Mouse (Mus musculus) midbrain, embryonic 13.5 days (tissue): ENCODE measurements around the gene Rab36. TPM values are rescaled to one million over a fixed set of nuclear protein-coding genes. Genes with fewer than 3 reads are reported as not detected.

Source experiments
- ATAC-seq: fragments of 200-750 bp; cut with Nextera tagmentation; 2 replicates; pipeline ENCODE4 v1.8.0; 2017; ENCODE audit warnings: mild to moderate bottlenecking, moderate TSS enrichment, moderate library complexity
- H3K27ac ChIP-seq: fragments of 300-500 bp; sonication (generic); 2 replicates; pipeline ENCODE4 v1.5.1; 2015; ENCODE audit warnings: inconsistent platforms, mild to moderate bottlenecking, moderate library complexity
- H3K27me3 ChIP-seq: fragments of 300-500 bp; sonication (generic); 2 replicates; pipeline ENCODE4 v1.6.1; 2015; ENCODE audit warnings: mild to moderate bottlenecking, inconsistent platforms
- H3K36me3 ChIP-seq: fragments of 300-500 bp; sonication (generic); 2 replicates; pipeline ENCODE4 v1.6.1; 2015; ENCODE audit warnings: mild to moderate bottlenecking, inconsistent platforms
- H3K4me1 ChIP-seq: fragments of 300-500 bp; sonication (generic); replicated peaks from 2 replicates; pipeline ENCODE4 v1.6.1; 2015; ENCODE audit warnings: inconsistent platforms
- H3K4me2 ChIP-seq: fragments of 300-500 bp; sonication (generic); replicated peaks from 2 replicates; pipeline ENCODE4 v1.6.1; 2015; ENCODE audit warnings: moderate library complexity, mild to moderate bottlenecking, inconsistent platforms
- H3K4me3 ChIP-seq: fragments of 300-500 bp; sonication (generic); replicated peaks from 2 replicates; pipeline ENCODE4 v1.5.1; 2015; ENCODE audit warnings: mild to moderate bottlenecking, inconsistent platforms
- H3K9ac ChIP-seq: fragments of 300-500 bp; sonication (generic); replicated peaks from 2 replicates; pipeline ENCODE4 v1.6.1; 2015; ENCODE audit warnings: mild to moderate bottlenecking, inconsistent platforms
- H3K9me3 ChIP-seq: fragments of 300-500 bp; sonication (generic); 2 replicates; pipeline ENCODE4 v1.6.1; 2016; ENCODE audit warnings: mild to moderate bottlenecking, inconsistent platforms
- WGBS: fragments of 180-500 bp; shearing (Covaris S2); methylation state at CpG from one replicate; pipeline ENCODE4 v1.1.7; 2015; 5-methylcytosine and 5-hydroxymethylcytosine counted together
- polyA plus RNA-seq: library from polyadenylated mRNA; unstranded; fragments of >200 nt; fragmentation: Nextera tagmentation; extraction: Ambion mirVana; gene quantifications from 2 replicates; pipeline ENCODE4 v1.2.1, GENCODE M21; 2015

The Rab36 gene
- polyA plus RNA-seq, 1 experiment from 2014 or later, result 14.8 TPM

- Histone ChIP-seq H3K27ac (peak overlapping the region; percentile 92), H3K9me3 (no peaks in the 10 kb centered on the region), H3K4me3 (peak overlapping the region; percentile 92), H3K4me1 (peaks cover 84% of the 10 kb centered on the region), H3K36me3 (no peaks in the 10 kb centered on the region), H3K27me3 (no peaks in the 10 kb centered on the region), H3K9ac (peak overlapping the region; percentile 91), H3K4me2 (peak overlapping the region; percentile 93)
- whole genome bisulfite sequencing, result 1% methylated on average over 57 of the region's 71 CpGs
- no peak for ATAC-seq
These were observed 24.7 kb downstream of the Rab36 start for GRCm38 (mm10) chr10:75061341-75062188.

GRCm38 (mm10) chr10:75062189-75062561, 25.3 kb downstream of the Rab36 start:
- Histone ChIP-seq H3K4me1 (peaks cover 81% of the 10 kb centered on the region), H3K4me2 (peak overlapping the region; percentile 93), H3K4me3 (peak overlapping the region; percentile 92), H3K9ac (peak overlapping the region; percentile 91), H3K27ac (no peak overlapping the region), H3K9me3 (no peaks in the 10 kb centered on the region), H3K36me3 (no peaks in the 10 kb centered on the region), H3K27me3 (no peaks in the 10 kb centered on the region)
- ATAC-seq, result no peak
- 9% methylated on average over 6 of the region's 6 CpGs for WGBS

- Histone ChIP-seq H3K4me2 (peak overlapping the region; percentile 93), H3K27ac (no peak overlapping the region), H3K9me3 (no peaks in the 10 kb centered on the region), H3K36me3 (no peaks in the 10 kb centered on the region), H3K4me3 (peak overlapping the region; percentile 92), H3K4me1 (peaks cover 83% of the 10 kb centered on the region), H3K9ac (peak overlapping the region; percentile 91; the same call in 1 of the 2 replicates), H3K27me3 (no peaks in the 10 kb centered on the region)
- no peak for ATAC-seq
- 49% methylated on average over 6 of the region's 6 CpGs for WGBS
These were observed 25.8 kb downstream of the Rab36 start for GRCm38 (mm10) chr10:75062621-75063020.

- peak overlapping the region; percentile 91; the same call in 1 of the 2 replicates for H3K9ac ChIP-seq
- H3K27ac ChIP-seq, result no peak overlapping the region
- peak overlapping the region; percentile 92 for H3K4me3 ChIP-seq
- no peaks in the 10 kb centered on the region for H3K9me3 ChIP-seq
- H3K4me1 ChIP-seq, result peaks cover 86% of the 10 kb centered on the region
- H3K36me3 ChIP-seq, result no peaks in the 10 kb centered on the region
- H3K4me2 ChIP-seq, result peak overlapping the region; percentile 93
- no peaks in the 10 kb centered on the region for H3K27me3 ChIP-seq
- WGBS, result 60% methylated on average over 12 of the region's 12 CpGs
- ATAC-seq, result no peak
These were observed 26.6 kb downstream of the Rab36 start for GRCm38 (mm10) chr10:75063301-75063965.

GRCm38 (mm10) chr10:75065691-75066090, 28.8 kb downstream of the Rab36 start:
- Histone ChIP-seq H3K9ac (no peak overlapping the region), H3K27me3 (no peaks in the 10 kb centered on the region), H3K36me3 (no peaks in the 10 kb centered on the region), H3K27ac (no peak overlapping the region), H3K4me2 (peak overlapping the region; percentile 93; the same call in 1 of the 2 replicates), H3K4me3 (no peak overlapping the region), H3K9me3 (no peaks in the 10 kb centered on the region), H3K4me1 (peaks cover 85% of the 10 kb centered on the region)
- ATAC-seq, result no peak
- WGBS, result 83% methylated on average over 6 of the region's 6 CpGs

- no peak for ATAC-seq
- H3K36me3 ChIP-seq, result no peaks in the 10 kb centered on the region
- H3K9me3 ChIP-seq, result no peaks in the 10 kb centered on the region
- no peak overlapping the region for H3K4me3 ChIP-seq
- H3K4me2 ChIP-seq, result no peak overlapping the region
- H3K4me1 ChIP-seq, result peaks cover 90% of the 10 kb centered on the region
- H3K27me3 ChIP-seq, result no peaks in the 10 kb centered on the region
- H3K9ac ChIP-seq, result no peak overlapping the region
- no peak overlapping the region for H3K27ac ChIP-seq
These were observed 30.6 kb downstream of the Rab36 start for GRCm38 (mm10) chr10:75067446-75067845.

GRCm38 (mm10) chr10:75068086-75068485, 31.2 kb downstream of the Rab36 start:
- Histone ChIP-seq H3K4me3 (no peak overlapping the region), H3K36me3 (no peaks in the 10 kb centered on the region), H3K9me3 (no peaks in the 10 kb centered on the region), H3K4me2 (0 out of 2 replicates have a peak overlapping the region, but pooled peaks have one; percentile 5), H3K9ac (no peak overlapping the region), H3K27ac (no peak overlapping the region), H3K4me1 (peaks cover 87% of the 10 kb centered on the region), H3K27me3 (no peaks in the 10 kb centered on the region)
- WGBS, result 47% methylated on average over 2 of the region's 2 CpGs
- ATAC-seq, result no peak

GRCm38 (mm10) chr10:75068624-75069328, 31.9 kb downstream of the Rab36 start:
- H3K4me1 ChIP-seq, result peaks cover 80% of the 10 kb centered on the region

GRCm38 (mm10) chr10:75070281-75070976, 33.6 kb downstream of the Rab36 start:
- Histone ChIP-seq H3K36me3 (peaks cover 4% of the 10 kb centered on the region; the same call in 1 of the 2 replicates), H3K27me3 (no peaks in the 10 kb centered on the region), H3K9me3 (no peaks in the 10 kb centered on the region), H3K27ac (peak overlapping the region; percentile 5; the same call in 1 of the 2 replicates), H3K4me3 (no peak overlapping the region), H3K4me1 (peaks cover 64% of the 10 kb centered on the region), H3K9ac (no peak overlapping the region), H3K4me2 (no peak overlapping the region)
- 78% methylated on average over 11 of the region's 11 CpGs for WGBS
- no peak for ATAC-seq

More at GRCm38 (mm10) chr10:75068624-75069328, 31.9 kb downstream of the Rab36 start:
- Histone ChIP-seq H3K9me3 (no peaks in the 10 kb centered on the region), H3K4me3 (no peak overlapping the region), H3K27ac (no peak overlapping the region), H3K36me3 (peaks cover 3% of the 10 kb centered on the region; the same call in 1 of the 2 replicates), H3K4me2 (no peak overlapping the region), H3K27me3 (no peaks in the 10 kb centered on the region), H3K9ac (no peak overlapping the region)
- WGBS, result 62% methylated on average over 12 of the region's 12 CpGs
- ATAC-seq, result no peak

- peaks cover 41% of the 10 kb centered on the region for H3K4me1 ChIP-seq
These were observed 38.8 kb downstream of the Rab36 start for GRCm38 (mm10) chr10:75075665-75076064.

More at GRCm38 (mm10) chr10:75075665-75076064, 38.8 kb downstream of the Rab36 start:
- no peak for ATAC-seq
- Histone ChIP-seq H3K36me3 (peaks cover 4% of the 10 kb centered on the region; the same call in 1 of the 2 replicates), H3K27ac (no peak overlapping the region), H3K4me2 (no peak overlapping the region), H3K27me3 (no peaks in the 10 kb centered on the region), H3K9me3 (no peaks in the 10 kb centered on the region), H3K9ac (no peak overlapping the region), H3K4me3 (no peak overlapping the region)
- WGBS, result 89% methylated on average over 5 of the region's 5 CpGs
